Mouse (Mus musculus): ENCODE data around the gene Cdk14. TPM values are rescaled to one million over a fixed set of nuclear protein-coding genes. Genes with fewer than 3 reads are reported as not detected.

Cdk14 gene
- polyA plus RNA-seq, 2 experiments, result 0.68 to 1.4 TPM

- Histone ChIP-seq H3K4me3 (ENCODE audit: insufficient read depth in 1 of 2, low read depth in 2 of 2, low read length in 2 of 2) (no peak overlapping the region), H3K9ac (replicated peaks) (no peak overlapping the region), H3K4me1 (replicated peaks; ENCODE audit: control insufficient read depth in 2 of 2, insufficient read depth in 2 of 2, low read length in 1 of 2) (no peaks in the 10 kb centered on the region), H3K27me3 (ENCODE audit: control insufficient read depth, insufficient read depth, low read length) (no peaks in the 10 kb centered on the region), H3K36me3 (replicated peaks; ENCODE audit: control insufficient read depth, insufficient read depth, low read depth) (no peaks in the 10 kb centered on the region), H3K9me3 (ENCODE audit: control insufficient read depth, low read length) (no peaks in the 10 kb centered on the region), H3K4me2 (ENCODE audit: low read depth) (no peak overlapping the region), H3K27ac (no peak overlapping the region)
- no peak for DNase-seq (ENCODE audit: low read depth in 3 of 3, low spot score in 3 of 3)
- no peak for ATAC-seq (ENCODE audit: insufficient read depth)
- TF ChIP-seq EP300 (IDR thresholded peaks at IDR 0.05; ENCODE audit: low read depth) (no peak), CTCF (IDR thresholded peaks at IDR 0.05; ENCODE audit: low read depth) (no peak)
- 33% methylated on average over 3 of the region's 3 CpGs for WGBS (ENCODE audit: insufficient replicate concordance)
Observed at GRCm38 (mm10) chr5:5392786-5393185, 27.3 kb downstream of the Cdk14 start.

GRCm38 (mm10) chr5:5380731-5381718 is 39.1 kb downstream of the Cdk14 start:
- Histone ChIP-seq H3K9ac (replicated peaks) (no peak overlapping the region; the same call in 1 of the 2 replicates), H3K4me1 (replicated peaks; ENCODE audit: control insufficient read depth in 2 of 2, insufficient read depth in 2 of 2, low read length in 1 of 2) (no peaks in the 10 kb centered on the region), H3K9me3 (ENCODE audit: control insufficient read depth, low read length) (no peaks in the 10 kb centered on the region), H3K4me2 (ENCODE audit: low read depth) (peak overlapping the region; percentile 50), H3K27ac (no peak overlapping the region), H3K4me3 (ENCODE audit: insufficient read depth in 1 of 2, low read depth in 2 of 2, low read length in 2 of 2) (peak overlapping the region; percentile 36 to 59), H3K27me3 (ENCODE audit: control insufficient read depth, insufficient read depth, low read length) (peaks cover 30% of the 10 kb centered on the region), H3K36me3 (replicated peaks; ENCODE audit: control insufficient read depth, insufficient read depth, low read depth) (no peaks in the 10 kb centered on the region)
- ATAC-seq (ENCODE audit: insufficient read depth) (no peak), DNase-seq (ENCODE audit: low read depth in 3 of 3, low spot score in 3 of 3) (no peak)
- TF ChIP-seq CTCF (IDR thresholded peaks at IDR 0.05; ENCODE audit: low read depth) (no peak), EP300 (IDR thresholded peaks at IDR 0.05; ENCODE audit: low read depth) (no peak)
- WGBS (ENCODE audit: insufficient replicate concordance), result 4% methylated on average over 23 of the region's 23 CpGs

GRCm38 (mm10) chr5:5379870-5380730 is 40.0 kb downstream of the Cdk14 start:
- DNase-seq (ENCODE audit: low read depth in 3 of 3, low spot score in 3 of 3) (no peak), ATAC-seq (ENCODE audit: insufficient read depth) (peak; percentile 81)
- Histone ChIP-seq H3K9me3 (ENCODE audit: control insufficient read depth, low read length) (no peaks in the 10 kb centered on the region), H3K4me3 (ENCODE audit: insufficient read depth in 1 of 2, low read depth in 2 of 2, low read length in 2 of 2) (peak overlapping the region; percentile 50 to 59), H3K4me1 (replicated peaks; ENCODE audit: control insufficient read depth in 2 of 2, insufficient read depth in 2 of 2, low read length in 1 of 2) (no peaks in the 10 kb centered on the region), H3K27me3 (ENCODE audit: control insufficient read depth, insufficient read depth, low read length) (peaks cover 30% of the 10 kb centered on the region), H3K27ac (no peak overlapping the region), H3K9ac (replicated peaks) (peak overlapping the region; percentile 34), H3K36me3 (replicated peaks; ENCODE audit: control insufficient read depth, insufficient read depth, low read depth) (no peaks in the 10 kb centered on the region), H3K4me2 (ENCODE audit: low read depth) (peak overlapping the region; percentile 50)
- 2% methylated on average over 96 of the region's 128 CpGs for WGBS (ENCODE audit: insufficient replicate concordance)
- TF ChIP-seq EP300 (IDR thresholded peaks at IDR 0.05; ENCODE audit: low read depth), result no peak

- DNase-seq (ENCODE audit: low read depth in 3 of 3, low spot score in 3 of 3) (no peak), ATAC-seq (ENCODE audit: insufficient read depth) (no peak; the same call in 1 of the 2 replicates)
- no peak overlapping the region for H3K9ac ChIP-seq (replicated peaks)
- no peak overlapping the region for H3K27ac ChIP-seq
- TF ChIP-seq CTCF (IDR thresholded peaks at IDR 0.05; ENCODE audit: low read depth) (no peak), EP300 (IDR thresholded peaks at IDR 0.05; ENCODE audit: low read depth) (no peak)
- H3K4me3 ChIP-seq (ENCODE audit: insufficient read depth in 1 of 2, low read depth in 2 of 2, low read length in 2 of 2), result peak overlapping the region; percentile 50 to 59
- peak overlapping the region; percentile 50 for H3K4me2 ChIP-seq (ENCODE audit: low read depth)
- H3K27me3 ChIP-seq (ENCODE audit: control insufficient read depth, insufficient read depth, low read length), result peaks cover 30% of the 10 kb centered on the region
- H3K9me3 ChIP-seq (ENCODE audit: control insufficient read depth, low read length), result no peaks in the 10 kb centered on the region
- H3K36me3 ChIP-seq (replicated peaks; ENCODE audit: control insufficient read depth, insufficient read depth, low read depth), result no peaks in the 10 kb centered on the region
- peaks cover 0 to 1% of the 10 kb centered on the region in 2 experiments; a peak in 3 of 4 replicates for H3K4me1 ChIP-seq (replicated peaks; ENCODE audit: control insufficient read depth in 2 of 2, insufficient read depth in 2 of 2, low read length in 1 of 2)
- 3% methylated on average over 14 of the region's 14 CpGs for WGBS (ENCODE audit: insufficient replicate concordance)
Observed at GRCm38 (mm10) chr5:5379501-5379869, 40.6 kb downstream of the Cdk14 start.
